Mouse (Mus musculus) megakaryocyte, embryonic 14.5 days (primary cell): ENCODE data around the gene Mtg1. TPM values are rescaled to one million over a fixed set of nuclear protein-coding genes. Genes with fewer than 3 reads are reported as not detected.

Experiments used
- H3K27me3 ChIP-seq: replicated peaks from 2 replicates; pipeline ENCODE3; 2012; ENCODE audit warnings: inconsistent platforms
- H3K36me3 ChIP-seq: replicated peaks from 2 replicates; pipeline ENCODE3; 2012; ENCODE audit warnings: low read length, inconsistent platforms, mixed read lengths
- H3K4me1 ChIP-seq: 2 replicates; pipeline ENCODE4 v1.6.1; 2012; ENCODE audit warnings: inconsistent platforms
- H3K4me3 ChIP-seq: replicated peaks from 2 replicates; pipeline ENCODE3; 2012; ENCODE audit warnings: moderate library complexity, mild to moderate bottlenecking, inconsistent platforms
- H3K9me3 ChIP-seq: 2 replicates; pipeline ENCODE4 v1.6.1; 2012; ENCODE audit warnings: inconsistent platforms
- FLI1 ChIP-seq: IDR thresholded peaks from 2 replicates; pipeline ENCODE4 v1.6.1; 2012; ENCODE audit warnings: low read length, inconsistent platforms, mixed read lengths
- GATA1 ChIP-seq: IDR thresholded peaks from 3 replicates; pipeline ENCODE4 v1.6.1; 2012; ENCODE audit warnings: mixed read lengths, low read length, inconsistent platforms, borderline replicate concordance
- polyA plus RNA-seq: library from polyadenylated mRNA; stranded (reverse); fragments of >175 nt; gene quantifications from 2 replicates; pipeline ENCODE4 v1.2.3, GENCODE M21; 2012; ENCODE audit warnings: low replicate concordance; ENCODE audit not compliant: insufficient read depth

Mtg1 gene
- 6.6 TPM in 1 of 2 replicates, not detected in the other for polyA plus RNA-seq

DNA sequence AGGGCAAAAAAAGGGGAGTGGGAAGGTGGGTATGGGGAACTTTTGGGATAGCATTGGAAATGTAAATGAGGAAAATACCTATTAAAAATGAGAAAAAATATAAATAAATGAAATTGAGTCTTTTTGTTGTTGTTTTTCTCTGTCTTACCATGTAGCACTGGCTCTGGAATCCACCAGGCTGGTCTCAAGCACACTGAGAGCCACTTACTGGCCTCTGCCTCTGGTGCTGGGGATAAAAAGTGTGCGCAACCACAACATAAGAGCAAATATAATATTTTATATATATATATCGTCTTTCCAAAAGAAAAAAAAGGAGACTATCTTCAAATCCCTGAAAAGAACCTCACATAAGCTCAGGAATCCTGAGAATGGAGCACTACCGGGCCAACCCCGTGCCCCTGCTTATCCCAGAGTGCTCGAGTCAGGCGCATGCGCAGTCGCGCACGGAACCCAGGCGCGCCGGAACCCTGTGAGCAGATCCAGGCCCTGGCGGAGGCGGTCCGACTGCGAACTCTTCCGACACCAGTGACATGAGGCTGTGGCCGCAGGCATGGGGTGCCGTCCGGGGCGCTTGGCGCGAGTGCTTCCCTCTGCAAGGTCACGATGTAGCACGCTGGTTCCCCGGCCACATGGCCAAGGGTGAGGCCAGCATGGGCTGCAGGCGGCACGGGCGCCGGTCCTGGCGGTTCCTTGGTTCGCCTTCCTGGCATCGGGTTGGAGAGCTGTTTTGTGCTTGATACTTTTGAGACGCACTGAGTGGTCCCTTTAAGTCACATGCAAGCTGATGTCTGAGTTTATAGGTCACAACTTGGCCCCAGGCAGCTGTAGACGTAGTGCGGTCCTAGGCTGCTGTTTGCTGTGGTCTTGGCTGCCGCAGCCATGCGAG is at the start of gene Mtg1:
Gene Mtg1 (plus strand): TSS at position 430 of the 886 bp plus-strand sequence.
- TF ChIP-seq GATA1 (no peak), FLI1 (no peak)
- H3K4me3 ChIP-seq: peak within 1 kb of the TSS; percentile 98
- peaks cover 22% of the 10 kb centered on the region for H3K36me3 ChIP-seq
- peaks cover 46% of the 10 kb centered on the region for H3K4me1 ChIP-seq
- no peaks in the 10 kb centered on the region for H3K27me3 ChIP-seq
- no peaks in the 10 kb centered on the region for H3K9me3 ChIP-seq

- Histone ChIP-seq H3K36me3 (no peaks in the 10 kb centered on the region), H3K27me3 (peaks cover 19% of the 10 kb centered on the region), H3K4me1 (peaks cover 7% of the 10 kb centered on the region; the same call in 1 of the 2 replicates), H3K4me3 (no peak overlapping the region), H3K9me3 (peaks cover 7% of the 10 kb centered on the region)
- no peak for TF ChIP-seq FLI1
- no peak for TF ChIP-seq GATA1
These were observed 46.8 kb upstream of the Mtg1 start for GRCm38 (mm10) chr7:140090601-140091000.

DNA sequence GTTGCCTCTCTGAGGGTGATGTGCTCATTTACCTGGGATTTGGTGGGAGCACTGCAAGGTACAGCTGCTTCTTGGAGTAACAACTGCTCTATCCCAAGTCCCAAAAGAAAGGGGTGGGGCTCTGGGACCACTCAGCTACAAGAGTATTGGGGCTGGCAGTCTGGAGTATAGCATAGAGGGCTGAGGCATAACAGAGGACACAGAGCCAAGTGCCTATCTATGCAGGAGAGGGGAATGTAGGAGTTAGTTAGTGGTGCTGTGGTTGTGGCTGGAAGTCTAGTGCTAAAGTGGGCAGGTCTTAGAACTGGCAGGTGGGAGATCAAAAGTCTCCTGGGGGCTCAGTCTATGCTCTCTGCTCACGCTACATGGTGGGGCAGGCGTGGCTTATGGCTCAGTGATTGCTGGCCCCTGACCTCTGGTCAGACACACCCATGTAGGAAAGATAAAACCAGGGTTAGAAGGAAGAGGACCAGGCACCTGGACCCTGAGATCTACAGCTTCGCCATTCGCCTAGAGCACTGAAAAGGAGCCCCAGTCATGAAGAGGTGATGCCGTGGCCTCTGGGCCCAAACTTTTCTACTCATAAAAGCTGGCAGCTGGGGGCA is 44.3 kb upstream of the Mtg1 start, which contains the start of gene Prap1:
Gene Prap1 (plus strand): TSS at position 472 of the 605 bp plus-strand sequence.
- no peak for TF ChIP-seq GATA1
- H3K27me3 ChIP-seq: peaks cover 30% of the 10 kb centered on the region
- H3K4me3 ChIP-seq: no peak within 1 kb of the TSS
- H3K9me3 ChIP-seq: peaks cover 7% of the 10 kb centered on the region
- H3K36me3 ChIP-seq: no peaks in the 10 kb centered on the region
- peaks cover 25% of the 10 kb centered on the region for H3K4me1 ChIP-seq

DNA sequence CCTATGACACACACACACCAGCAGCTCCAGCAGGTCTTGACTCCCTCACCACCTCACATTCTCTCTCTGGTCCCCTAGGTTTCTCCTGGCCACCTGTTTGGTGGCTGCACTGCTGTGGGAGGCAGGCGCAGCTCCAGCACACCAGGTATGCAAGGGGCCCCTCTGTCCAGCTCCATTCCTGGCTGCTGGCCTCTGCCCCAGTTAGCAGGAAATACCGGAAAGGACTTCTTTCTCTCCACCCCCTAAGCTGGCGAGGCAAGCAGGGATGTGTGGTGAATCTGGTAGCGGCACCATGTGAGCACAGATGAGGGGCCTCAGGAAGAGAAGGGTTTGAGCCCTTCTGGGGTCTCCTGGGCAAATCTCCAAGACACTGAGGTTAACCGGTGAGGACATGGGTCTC is 42.4 kb upstream of the Mtg1 start:
- Histone ChIP-seq H3K9me3 (peaks cover 7% of the 10 kb centered on the region), H3K4me1 (peaks cover 41% of the 10 kb centered on the region), H3K4me3 (no peak overlapping the region), H3K27me3 (peaks cover 27% of the 10 kb centered on the region), H3K36me3 (peaks cover 7% of the 10 kb centered on the region)
- no peak; the same call in 1 of the 2 replicates for TF ChIP-seq FLI1

DNA sequence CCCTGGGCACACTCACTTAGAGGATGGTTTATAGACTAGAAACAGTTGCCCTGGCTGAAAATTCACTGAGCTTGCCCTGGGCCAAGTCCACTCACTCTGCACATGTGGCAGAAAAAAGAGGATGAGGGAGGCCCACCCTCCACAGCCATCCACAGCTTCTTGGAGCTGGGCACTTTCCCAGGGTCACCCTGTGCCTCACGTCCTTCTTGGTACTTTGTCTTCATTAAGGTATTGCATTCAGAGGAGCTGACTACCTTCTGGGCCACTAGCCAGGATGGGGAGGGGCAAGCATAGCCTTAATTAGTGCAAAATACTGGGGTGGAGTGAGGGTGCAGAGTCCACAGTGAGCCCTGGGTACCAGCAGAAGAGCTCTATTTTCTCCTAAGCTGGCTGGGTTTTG is 41.8 kb upstream of the Mtg1 start:
- no peak for TF ChIP-seq FLI1
- no peak for TF ChIP-seq GATA1

DNA sequence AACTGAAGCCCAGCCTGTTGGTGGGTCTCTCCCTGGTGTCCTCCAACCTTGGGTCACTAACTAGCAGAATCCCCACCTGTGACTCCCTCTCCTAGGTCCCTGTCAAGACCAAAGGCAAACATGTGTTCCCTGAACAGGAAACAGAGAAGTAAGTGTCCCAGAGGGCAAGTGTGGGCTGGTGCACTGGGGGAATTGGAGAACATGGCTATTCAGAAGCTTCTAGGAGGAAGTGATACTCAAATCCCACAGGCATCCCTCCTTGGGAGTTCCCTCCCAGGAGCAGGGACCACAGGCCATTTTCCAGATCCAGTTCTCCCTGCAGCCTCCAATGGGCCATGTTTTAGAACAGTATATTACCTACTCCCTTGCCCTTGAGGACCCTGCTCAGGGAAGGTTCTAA is 41.3 kb upstream of the Mtg1 start:
- Histone ChIP-seq H3K4me3 (no peak overlapping the region), H3K4me1 (peaks cover 43% of the 10 kb centered on the region), H3K36me3 (peaks cover 11% of the 10 kb centered on the region), H3K9me3 (peaks cover 7% of the 10 kb centered on the region), H3K27me3 (peaks cover 25% of the 10 kb centered on the region)
- no peak for TF ChIP-seq GATA1
- TF ChIP-seq FLI1: no peak

More for the DNA sequence above, 41.8 kb upstream of the Mtg1 start:
- Histone ChIP-seq H3K9me3 (peaks cover 7% of the 10 kb centered on the region), H3K4me1 (peaks cover 41% of the 10 kb centered on the region), H3K36me3 (peaks cover 7% of the 10 kb centered on the region), H3K27me3 (peaks cover 25% of the 10 kb centered on the region), H3K4me3 (no peak overlapping the region)

DNA sequence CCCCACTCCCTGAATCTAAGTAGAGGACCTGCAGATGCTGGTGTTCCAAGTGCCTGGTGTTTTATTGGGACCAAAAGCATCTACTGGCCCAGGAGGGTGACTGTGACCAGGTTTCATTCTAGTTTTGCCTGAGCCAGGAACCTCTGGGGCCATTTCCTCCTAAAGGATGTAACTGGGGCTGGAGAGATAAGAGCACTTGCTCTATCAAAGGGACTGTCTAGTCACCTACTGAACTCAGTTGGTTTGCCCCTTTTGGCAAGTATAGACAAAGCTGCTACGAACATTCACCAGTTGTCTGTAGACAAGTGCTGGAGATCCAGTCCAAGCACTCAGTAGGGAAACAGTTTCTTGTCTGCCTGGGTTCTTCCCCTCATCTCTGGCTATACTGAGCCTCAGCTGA is 38.9 kb upstream of the Mtg1 start:
- peaks cover 23% of the 10 kb centered on the region for H3K27me3 ChIP-seq
- TF ChIP-seq GATA1 (no peak), FLI1 (no peak)
- no peaks in the 10 kb centered on the region for H3K9me3 ChIP-seq
- H3K4me1 ChIP-seq: peaks cover 65% of the 10 kb centered on the region
- H3K4me3 ChIP-seq: peak overlapping the region; percentile 38
- peaks cover 12% of the 10 kb centered on the region for H3K36me3 ChIP-seq

DNA sequence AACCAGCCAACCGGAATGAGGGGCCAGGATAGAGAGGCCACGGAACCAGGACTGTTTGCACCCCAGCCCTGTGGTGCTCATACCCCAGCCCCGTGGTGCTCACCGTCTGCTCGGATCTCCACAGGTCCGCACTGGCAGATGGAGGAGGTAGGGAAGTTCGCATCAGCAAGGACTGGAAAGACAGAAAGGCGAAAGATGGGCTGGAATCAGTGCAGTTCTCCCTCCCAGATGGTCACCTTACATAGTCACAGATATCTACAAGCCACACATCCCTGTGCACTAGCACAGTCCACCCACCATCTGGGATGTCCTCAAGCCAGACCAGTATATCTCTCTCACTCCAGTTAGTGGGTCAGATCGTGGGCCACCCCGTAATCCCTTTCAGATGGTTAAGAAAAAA is 35.9 kb upstream of the Mtg1 start:
- Histone ChIP-seq H3K4me3 (peak overlapping the region; percentile 12), H3K9me3 (no peaks in the 10 kb centered on the region), H3K36me3 (peaks cover 33% of the 10 kb centered on the region), H3K27me3 (peaks cover 6% of the 10 kb centered on the region), H3K4me1 (peaks cover 58% of the 10 kb centered on the region)
- TF ChIP-seq FLI1: no peak
- no peak for TF ChIP-seq GATA1

GRCm38 (mm10) chr7:140101993-140102860 is 35.1 kb upstream of the Mtg1 start, which contains the start of gene Fuom:
Gene Fuom, minus strand, starts transcription at chr7:140102441.
- Histone ChIP-seq H3K27me3 (peaks cover 3% of the 10 kb centered on the region), H3K4me3 (peak within 1 kb of the TSS; percentile 91), H3K36me3 (peaks cover 39% of the 10 kb centered on the region), H3K4me1 (peaks cover 54% of the 10 kb centered on the region), H3K9me3 (no peaks in the 10 kb centered on the region)
- TF ChIP-seq GATA1: no peak
- no peak for TF ChIP-seq FLI1

GRCm38 (mm10) chr7:140104009-140104408 is 33.4 kb upstream of the Mtg1 start:
- no peaks in the 10 kb centered on the region for H3K27me3 ChIP-seq
- H3K4me1 ChIP-seq: peaks cover 36% of the 10 kb centered on the region
- H3K36me3 ChIP-seq: peaks cover 57% of the 10 kb centered on the region
- H3K9me3 ChIP-seq: no peaks in the 10 kb centered on the region
- H3K4me3 ChIP-seq: no peak overlapping the region
- TF ChIP-seq FLI1: no peak
- TF ChIP-seq GATA1: no peak
